Mouse (Mus musculus) embryonic fibroblast, embryonic 13.5 days (primary cell): Measurements from ENCODE around the gene Atp1b3.

Source experiments
- CTCF ChIP-seq: IDR thresholded peaks from 2 replicates; pipeline ENCODE4 v1.5.1; 2011; ENCODE audit warnings: mild to moderate bottlenecking, control low read depth, low read length, moderate library complexity, borderline replicate concordance; ENCODE audit not compliant: insufficient read depth
- POLR2A ChIP-seq: IDR thresholded peaks from 2 replicates; pipeline ENCODE4 v1.6.1; 2011; ENCODE audit warnings: low read depth, mild to moderate bottlenecking, control low read depth, low read length, moderate library complexity

- TF ChIP-seq CTCF = no peak
- no peak for TF ChIP-seq POLR2A
Observed at GRCm38 (mm10) chr9:96319333-96319732, 44.9 kb downstream of the Atp1b3 start.
